Mouse (Mus musculus) liver, embryonic 11.5 days (tissue): ENCODE data around the gene Ckap4. TPM values are rescaled to one million over a fixed set of nuclear protein-coding genes. Genes with fewer than 3 reads are reported as not detected.
"Not testable (repeated sequence)": the region's sequence is repeated elsewhere in the genome, so short reads cannot be mapped to it uniquely, and the experiment has no call there.

ENCODE experiments used
- ATAC-seq: fragments of 200-750 bp; cut with Nextera tagmentation; replicated peaks from 2 replicates; pipeline ENCODE4 v1.8.0; 2017; ENCODE audit warnings: moderate number of reproducible peaks, mild to moderate bottlenecking, moderate TSS enrichment, moderate library complexity; ENCODE audit not compliant: low FRiP score
- DNase-seq: peaks from one replicate; pipeline ENCODE4 v3.0.0-alpha.2; 2017; ENCODE audit warnings: low spot score
- H3K27ac ChIP-seq: fragments of 300-500 bp; sonication (generic); 2 replicates; pipeline ENCODE4 v1.5.1; 2014; ENCODE audit warnings: mild to moderate bottlenecking, low read depth, low read length, control low read depth
- H3K27me3 ChIP-seq: fragments of 300-500 bp; sonication (generic); replicated peaks from 2 replicates; pipeline ENCODE4 v1.6.1; 2014; ENCODE audit warnings: low read length, mixed read lengths; ENCODE audit not compliant: control insufficient read depth, insufficient read depth
- H3K36me3 ChIP-seq: fragments of 300-500 bp; sonication (generic); 2 replicates; pipeline ENCODE4 v1.6.1; 2014; ENCODE audit warnings: mild to moderate bottlenecking, low read length, moderate library complexity, mixed read lengths; ENCODE audit not compliant: control insufficient read depth, insufficient read depth
- H3K4me1 ChIP-seq: fragments of 300-500 bp; sonication (generic); replicated peaks from 2 replicates; pipeline ENCODE4 v1.6.1; 2014; ENCODE audit warnings: low read length, mixed read lengths; ENCODE audit not compliant: control insufficient read depth, insufficient read depth
- H3K4me2 ChIP-seq: fragments of 300-500 bp; sonication (generic); 2 replicates; pipeline ENCODE4 v1.6.1; 2014; ENCODE audit warnings: mild to moderate bottlenecking, control low read depth, moderate library complexity
- H3K4me3 ChIP-seq: fragments of 300-500 bp; sonication (generic); 2 replicates; pipeline ENCODE4 v1.5.1; 2014; ENCODE audit warnings: low read depth, low read length, control low read depth
- H3K9ac ChIP-seq: fragments of 300-500 bp; sonication (generic); 2 replicates; pipeline ENCODE4 v1.6.1; 2014; ENCODE audit warnings: low read depth, low read length, control low read depth
- H3K9me3 ChIP-seq: fragments of 300-500 bp; sonication (generic); 2 replicates; pipeline ENCODE4 v1.6.1; 2016; ENCODE audit warnings: low read length, inconsistent platforms, mixed read lengths; ENCODE audit not compliant: control insufficient read depth
- WGBS: fragments of 180-500 bp; shearing (Covaris S2); extraction: QIAGEN DNeasy Blood & Tissue Kit; methylation state at CpG from one replicate; pipeline ENCODE4 v1.1.7; 2014; 5-methylcytosine and 5-hydroxymethylcytosine counted together
- polyA plus RNA-seq: library from polyadenylated mRNA; unstranded; fragments of >200 nt; fragmentation: Nextera tagmentation; extraction: Ambion mirVana; gene quantifications from 2 replicates; pipeline ENCODE4 v1.2.1, GENCODE M21; 2014

Ckap4 gene
- polyA plus RNA-seq, 1 experiment from 2014 or later = 41.5 TPM

DNA sequence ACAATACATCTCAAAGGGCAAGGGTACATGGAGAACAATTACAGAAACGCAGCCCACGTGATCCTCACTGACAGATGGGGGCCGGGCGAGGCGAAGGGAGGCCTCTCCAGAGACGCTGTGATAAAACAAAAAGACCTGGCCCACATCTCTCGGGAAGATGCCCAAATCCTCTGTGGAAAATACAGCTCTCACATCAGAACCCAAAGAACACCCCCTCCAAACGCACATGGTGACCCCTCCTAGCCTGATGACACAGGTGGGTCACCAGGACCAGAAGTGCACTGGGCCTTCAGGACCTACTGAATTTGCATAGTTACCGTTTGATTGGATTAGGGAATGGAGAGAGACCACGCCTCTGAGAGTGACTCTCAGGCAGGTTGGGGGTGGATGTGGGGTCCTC lies 7.4 kb downstream of the Ckap4 start:
- Histone ChIP-seq H3K4me2 (no peak overlapping the region), H3K27ac (no peak overlapping the region), H3K27me3 (no peaks in the 10 kb centered on the region), H3K9me3 (no peaks in the 10 kb centered on the region), H3K9ac (no peak overlapping the region), H3K4me3 (no peak overlapping the region), H3K36me3 (peaks cover 9% of the 10 kb centered on the region), H3K4me1 (peaks cover 2% of the 10 kb centered on the region)
- ATAC-seq (no peak), DNase-seq (no peak)
- 78% methylated on average over 10 of the region's 10 CpGs for WGBS

DNA sequence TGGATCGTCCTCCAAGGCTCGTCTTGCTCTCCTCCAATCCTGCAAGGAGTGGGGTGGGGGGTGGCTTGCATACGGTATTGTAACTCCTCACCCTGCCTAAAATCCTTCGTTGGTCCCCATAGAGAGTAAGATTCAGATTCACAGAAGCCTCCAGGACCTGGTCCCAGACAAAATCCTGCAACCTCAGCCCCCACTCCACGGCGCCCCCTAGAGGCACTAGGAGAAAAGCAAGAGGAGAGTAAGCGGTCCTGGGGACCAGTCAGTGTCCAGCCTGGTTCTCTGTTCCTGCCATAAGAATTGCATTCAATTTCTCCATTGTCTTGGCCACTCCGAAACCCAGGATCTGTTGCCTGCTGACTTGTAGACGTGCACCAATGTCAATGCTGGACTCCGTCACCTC lies 10.2 kb downstream of the Ckap4 start:
- no peak for ATAC-seq
- Histone ChIP-seq H3K36me3 (peaks cover 9% of the 10 kb centered on the region), H3K4me3 (no peak overlapping the region)

GRCm38 (mm10) chr10:84516414-84516927 lies 17.4 kb downstream of the Ckap4 start:
- DNase-seq = no peak
- H3K4me3 ChIP-seq = no peak overlapping the region
- 61% methylated on average over 11 of the region's 11 CpGs for WGBS
- no peak overlapping the region for H3K4me2 ChIP-seq
- H3K27me3 ChIP-seq = no peaks in the 10 kb centered on the region
- no peaks in the 10 kb centered on the region for H3K4me1 ChIP-seq
- H3K36me3 ChIP-seq = no peaks in the 10 kb centered on the region
- H3K27ac ChIP-seq = no peak overlapping the region
- no peaks in the 10 kb centered on the region for H3K9me3 ChIP-seq
- H3K9ac ChIP-seq = no peak overlapping the region
- ATAC-seq = 0 out of 2 replicates have a peak, but pooled peaks have one; percentile 23

More for the DNA sequence above, 10.2 kb downstream of the Ckap4 start:
- Histone ChIP-seq H3K9ac (no peak overlapping the region), H3K27ac (no peak overlapping the region), H3K4me1 (no peaks in the 10 kb centered on the region), H3K27me3 (no peaks in the 10 kb centered on the region), H3K9me3 (no peaks in the 10 kb centered on the region), H3K4me2 (no peak overlapping the region)
- 55% methylated on average over 10 of the region's 10 CpGs for WGBS
- no peak for DNase-seq

DNA sequence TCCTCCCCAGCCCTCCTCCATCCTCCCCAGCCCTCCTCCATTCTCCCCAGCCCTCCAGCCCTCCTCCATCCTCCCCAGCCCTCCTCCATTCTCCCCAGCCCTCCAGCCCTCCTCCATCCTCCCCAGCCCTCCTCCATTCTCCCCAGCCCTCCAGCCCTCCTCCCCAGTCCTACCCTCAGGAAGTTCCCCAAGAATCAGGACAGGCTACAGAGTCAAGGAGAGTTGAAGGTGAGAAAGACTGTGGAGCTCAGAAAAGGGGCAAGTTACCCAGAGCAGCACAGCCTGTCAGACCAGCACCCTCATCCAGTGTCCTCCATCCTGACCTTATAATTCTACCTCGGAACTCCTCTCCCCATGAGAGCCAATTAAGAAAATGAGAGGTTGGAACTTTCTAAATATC lies 17.9 kb downstream of the Ckap4 start:
- H3K36me3 ChIP-seq, H3K4me1 ChIP-seq, H3K9ac ChIP-seq, ATAC-seq, H3K9me3 ChIP-seq, H3K4me2 ChIP-seq, H3K27me3 ChIP-seq, DNase-seq, H3K27ac ChIP-seq, H3K4me3 ChIP-seq: not testable (repeated sequence)
- 57% methylated on average over 1 of the region's 1 CpGs for WGBS

- peak; percentile 57 for DNase-seq
- no peak overlapping the region for H3K4me2 ChIP-seq
- H3K9me3 ChIP-seq = no peaks in the 10 kb centered on the region
- 24% methylated on average over 3 of the region's 3 CpGs for WGBS
- H3K4me1 ChIP-seq = no peaks in the 10 kb centered on the region
- no peaks in the 10 kb centered on the region for H3K36me3 ChIP-seq
- H3K4me3 ChIP-seq = no peak overlapping the region
- H3K27me3 ChIP-seq = no peaks in the 10 kb centered on the region
- no peak overlapping the region for H3K9ac ChIP-seq
- ATAC-seq = 0 out of 2 replicates have a peak, but pooled peaks have one; percentile 26
- no peak overlapping the region for H3K27ac ChIP-seq
These were observed 18.3 kb downstream of the Ckap4 start for GRCm38 (mm10) chr10:84515512-84515950.

GRCm38 (mm10) chr10:84514038-84514578 lies 19.8 kb downstream of the Ckap4 start:
- H3K4me1 ChIP-seq = no peaks in the 10 kb centered on the region
- H3K4me3 ChIP-seq = no peak overlapping the region
- no peak overlapping the region for H3K27ac ChIP-seq
- H3K9me3 ChIP-seq = no peaks in the 10 kb centered on the region
- no peaks in the 10 kb centered on the region for H3K36me3 ChIP-seq
- DNase-seq = no peak
- WGBS = 43% methylated on average over 5 of the region's 5 CpGs
- ATAC-seq = no peak
- no peak overlapping the region for H3K9ac ChIP-seq
- no peaks in the 10 kb centered on the region for H3K27me3 ChIP-seq
- H3K4me2 ChIP-seq = no peak overlapping the region

DNA sequence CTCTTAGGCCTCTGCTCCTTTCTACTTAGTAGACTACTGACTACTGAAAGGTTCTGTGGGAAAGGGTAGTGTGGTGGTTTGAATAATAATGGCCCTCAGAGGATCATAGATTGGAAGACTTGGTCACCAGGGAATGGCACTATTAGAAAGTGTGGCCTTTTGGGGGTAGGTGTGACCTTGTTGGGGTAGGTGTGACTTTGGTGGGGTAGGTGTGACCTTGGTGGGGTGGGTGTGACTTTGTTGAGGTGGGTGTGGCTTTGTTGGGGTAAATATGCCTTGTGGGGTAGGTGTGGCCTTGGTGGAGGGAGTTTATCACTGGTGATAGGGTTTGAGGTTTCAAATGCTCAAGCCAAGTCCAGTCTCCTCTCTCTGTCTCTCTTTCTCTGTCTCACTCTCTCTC lies 21.1 kb downstream of the Ckap4 start:
- H3K4me1 ChIP-seq = no peaks in the 10 kb centered on the region
- no peaks in the 10 kb centered on the region for H3K36me3 ChIP-seq
- no peak overlapping the region for H3K4me2 ChIP-seq
- H3K9me3 ChIP-seq = no peaks in the 10 kb centered on the region
- H3K9ac ChIP-seq = no peak overlapping the region
- H3K27ac ChIP-seq = no peak overlapping the region
- ATAC-seq (no peak), DNase-seq (no peak)
- H3K27me3 ChIP-seq = no peaks in the 10 kb centered on the region
- no peak overlapping the region for H3K4me3 ChIP-seq

DNA sequence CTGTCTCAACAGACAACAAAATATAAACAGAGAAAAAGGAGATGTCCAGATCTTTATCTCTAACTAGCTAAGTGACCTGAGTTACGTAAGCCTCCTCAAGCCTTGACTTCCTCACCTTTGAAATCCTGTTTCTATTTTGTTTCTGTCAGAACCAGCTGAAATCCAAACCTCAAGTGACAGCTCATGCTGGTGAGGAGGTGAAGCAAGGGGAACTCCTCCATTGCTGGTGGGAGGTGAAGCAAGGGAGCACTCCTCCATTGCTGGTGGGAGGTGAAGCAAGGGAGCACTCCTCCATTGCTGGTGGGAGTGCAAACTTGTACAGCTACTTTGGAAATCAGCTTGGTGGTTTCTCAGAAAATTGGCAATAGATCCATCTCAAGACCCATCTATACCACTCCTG lies 25.3 kb downstream of the Ckap4 start:
- WGBS = 76% methylated on average over 1 of the region's 1 CpGs
- DNase-seq (no peak), ATAC-seq (no peak)
- Histone ChIP-seq H3K4me2 (no peak overlapping the region), H3K9ac (no peak overlapping the region), H3K27ac (no peak overlapping the region), H3K36me3 (no peaks in the 10 kb centered on the region), H3K4me3 (no peak overlapping the region), H3K27me3 (no peaks in the 10 kb centered on the region), H3K9me3 (no peaks in the 10 kb centered on the region), H3K4me1 (no peaks in the 10 kb centered on the region)

DNA sequence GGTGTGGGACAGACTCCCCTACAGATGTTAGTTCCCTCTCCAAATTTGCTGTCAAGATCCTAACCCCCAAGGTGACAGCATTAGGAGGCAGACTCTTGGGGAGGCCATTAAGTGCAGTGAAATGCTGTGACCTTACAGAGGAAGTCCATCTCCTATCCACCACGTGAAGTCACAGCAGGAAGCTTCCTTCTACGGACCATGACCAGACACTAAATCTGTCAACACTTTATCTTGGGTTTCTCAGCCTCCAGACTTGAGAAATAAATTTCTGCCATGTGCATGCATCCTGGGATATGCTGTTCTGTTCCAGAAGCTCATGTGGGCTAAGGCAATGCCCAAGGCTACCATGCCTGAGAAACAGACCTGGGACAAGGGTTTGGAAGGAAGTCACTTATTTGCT lies 35.0 kb downstream of the Ckap4 start:
- no peak overlapping the region for H3K4me2 ChIP-seq
- 9% methylated on average over 2 of the region's 2 CpGs for WGBS
- H3K9me3 ChIP-seq = no peaks in the 10 kb centered on the region
- H3K9ac ChIP-seq = no peak overlapping the region
- DNase-seq (no peak), ATAC-seq (no peak)
- no peaks in the 10 kb centered on the region for H3K27me3 ChIP-seq
- no peak overlapping the region for H3K27ac ChIP-seq
- no peaks in the 10 kb centered on the region for H3K4me1 ChIP-seq
- H3K36me3 ChIP-seq = no peaks in the 10 kb centered on the region
- no peak overlapping the region for H3K4me3 ChIP-seq
